Mouse (Mus musculus) intestine, embryonic 16.5 days (tissue): ENCODE results near the gene Atp8b3. TPM values are rescaled to one million over a fixed set of nuclear protein-coding genes. Genes with fewer than 3 reads are reported as not detected.

Experiments used
- ATAC-seq: fragments of 200-750 bp; cut with Nextera tagmentation; 2 replicates; pipeline ENCODE4 v1.8.0; 2017; ENCODE audit warnings: moderate TSS enrichment, moderate library complexity
- H3K27ac ChIP-seq: fragments of 300-500 bp; sonication (generic); 2 replicates; pipeline ENCODE4 v1.5.1; 2014; ENCODE audit warnings: mild to moderate bottlenecking, low read length
- H3K27me3 ChIP-seq: fragments of 300-500 bp; sonication (generic); replicated peaks from 2 replicates; pipeline ENCODE4 v1.6.1; 2014; ENCODE audit warnings: low read length, control low read depth, mixed read lengths; ENCODE audit not compliant: control insufficient read depth, insufficient read depth
- H3K36me3 ChIP-seq: fragments of 300-500 bp; sonication (generic); 2 replicates; pipeline ENCODE4 v1.6.1; 2014; ENCODE audit warnings: low read length, control low read depth; ENCODE audit not compliant: control insufficient read depth, insufficient read depth
- H3K4me1 ChIP-seq: fragments of 300-500 bp; sonication (generic); 2 replicates; pipeline ENCODE4 v1.6.1; 2014; ENCODE audit warnings: low read length, control low read depth, mixed read lengths; ENCODE audit not compliant: control insufficient read depth, insufficient read depth
- H3K4me2 ChIP-seq: fragments of 300-500 bp; sonication (generic); 2 replicates; pipeline ENCODE4 v1.6.1; 2014; ENCODE audit warnings: low read depth, low read length, control low read depth
- H3K4me3 ChIP-seq: fragments of 300-500 bp; sonication (generic); 2 replicates; pipeline ENCODE4 v1.5.1; 2014; ENCODE audit warnings: mild to moderate bottlenecking, low read length
- H3K9ac ChIP-seq: fragments of 300-500 bp; sonication (generic); 2 replicates; pipeline ENCODE4 v1.6.1; 2014; ENCODE audit warnings: low read depth, low read length
- H3K9me3 ChIP-seq: fragments of 300-500 bp; sonication (generic); 2 replicates; pipeline ENCODE4 v1.6.1; 2016; ENCODE audit warnings: low read length, control low read depth; ENCODE audit not compliant: control insufficient read depth
- WGBS: fragments of 180-500 bp; shearing (Covaris S2); extraction: QIAGEN DNeasy Blood & Tissue Kit; methylation state at CpG from one replicate; pipeline ENCODE4 v1.1.7; 2014; 5-methylcytosine and 5-hydroxymethylcytosine counted together
- polyA plus RNA-seq: library from polyadenylated mRNA; unstranded; fragments of >200 nt; fragmentation: Nextera tagmentation; extraction: Ambion mirVana; gene quantifications from 2 replicates; pipeline ENCODE4 v1.2.1, GENCODE M21; 2015

Gene Atp8b3
- polyA plus RNA-seq, 1 experiment from 2014 or later, result 0.17 TPM

DNA sequence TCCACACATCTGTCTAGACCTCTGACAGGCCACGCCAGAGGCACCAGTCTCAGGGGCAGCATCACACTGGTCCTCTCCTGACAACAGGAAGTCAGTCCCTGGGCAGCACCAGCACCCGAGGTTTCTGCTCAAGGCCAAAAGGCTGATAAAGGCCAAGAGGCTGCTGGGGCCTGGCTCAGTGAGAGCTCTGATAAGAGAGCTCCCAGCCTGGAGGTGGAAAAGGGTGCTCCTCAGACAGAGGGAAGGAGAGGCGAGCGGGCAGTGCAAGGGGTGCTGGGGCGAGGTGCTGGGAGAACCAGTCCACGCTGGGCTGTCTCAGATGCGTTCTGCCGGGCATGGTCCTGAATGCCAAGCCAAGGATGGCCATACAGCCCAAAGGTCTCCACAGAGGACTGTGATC is 14.7 kb upstream of the Atp8b3 start:
- Histone ChIP-seq H3K27ac (no peak overlapping the region), H3K27me3 (no peaks in the 10 kb centered on the region), H3K4me1 (peaks cover 22% of the 10 kb centered on the region), H3K9ac (no peak overlapping the region), H3K9me3 (no peaks in the 10 kb centered on the region), H3K36me3 (peaks cover 7% of the 10 kb centered on the region; the same call in 1 of the 2 replicates), H3K4me2 (no peak overlapping the region), H3K4me3 (no peak overlapping the region)
- 78% methylated on average over 8 of the region's 8 CpGs for WGBS
- ATAC-seq, result peak; percentile 45

DNA sequence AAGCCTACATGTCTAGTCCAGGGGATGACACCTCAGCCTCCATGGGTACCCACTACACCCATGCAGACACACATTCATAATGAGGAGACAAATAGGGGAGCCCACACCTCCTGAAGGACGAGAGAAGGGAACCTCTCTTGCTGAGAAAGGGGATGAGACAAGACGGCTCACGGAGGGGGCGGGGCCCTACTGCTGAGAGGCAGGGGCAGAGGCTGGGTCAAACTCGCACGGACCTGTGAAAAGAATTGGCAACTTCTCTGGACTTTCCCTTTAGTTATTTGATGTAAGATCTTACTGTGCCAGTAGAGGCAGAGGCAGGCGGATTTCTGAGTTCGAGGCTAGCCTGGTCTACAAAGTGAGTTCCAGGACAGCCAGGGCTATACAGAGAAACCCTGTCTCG is 13.4 kb upstream of the Atp8b3 start:
- no peaks in the 10 kb centered on the region for H3K27me3 ChIP-seq
- no peak overlapping the region for H3K4me3 ChIP-seq
- H3K27ac ChIP-seq, result no peak overlapping the region
- ATAC-seq, result no peak
- no peak overlapping the region for H3K4me2 ChIP-seq
- H3K9me3 ChIP-seq, result no peaks in the 10 kb centered on the region
- WGBS, result 59% methylated on average over 9 of the region's 9 CpGs
- no peak overlapping the region for H3K9ac ChIP-seq
- H3K36me3 ChIP-seq, result peaks cover 13% of the 10 kb centered on the region; the same call in 1 of the 2 replicates
- H3K4me1 ChIP-seq, result peaks cover 10% of the 10 kb centered on the region

DNA sequence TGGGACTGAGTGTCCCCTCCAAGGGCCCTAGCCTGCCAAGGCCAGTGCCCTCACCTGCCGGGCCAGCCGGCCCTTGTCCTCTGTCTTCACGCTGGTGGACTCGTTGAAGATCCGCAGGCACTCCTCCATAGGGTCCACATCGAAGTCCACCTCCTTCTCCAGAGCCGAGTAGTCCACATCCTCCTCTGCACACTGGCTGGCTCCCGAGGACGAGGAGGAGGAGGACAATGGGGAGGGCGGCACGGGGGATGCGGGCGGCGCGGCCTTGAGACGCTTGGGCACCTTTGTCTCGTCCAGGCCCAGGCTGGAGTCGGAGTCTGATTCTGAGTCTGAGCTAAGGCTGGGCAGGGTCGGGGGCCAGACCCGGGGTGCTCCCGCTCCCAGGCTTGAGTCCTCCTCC is 10.4 kb upstream of the Atp8b3 start:
- Histone ChIP-seq H3K4me2 (no peak overlapping the region), H3K27me3 (no peaks in the 10 kb centered on the region), H3K9ac (no peak overlapping the region), H3K27ac (no peak overlapping the region), H3K9me3 (no peaks in the 10 kb centered on the region), H3K4me1 (peaks cover 6% of the 10 kb centered on the region; the same call in 1 of the 2 replicates), H3K36me3 (peaks cover 24% of the 10 kb centered on the region; the same call in 1 of the 2 replicates), H3K4me3 (no peak overlapping the region)
- WGBS, result 92% methylated on average over 21 of the region's 21 CpGs
- no peak for ATAC-seq

DNA sequence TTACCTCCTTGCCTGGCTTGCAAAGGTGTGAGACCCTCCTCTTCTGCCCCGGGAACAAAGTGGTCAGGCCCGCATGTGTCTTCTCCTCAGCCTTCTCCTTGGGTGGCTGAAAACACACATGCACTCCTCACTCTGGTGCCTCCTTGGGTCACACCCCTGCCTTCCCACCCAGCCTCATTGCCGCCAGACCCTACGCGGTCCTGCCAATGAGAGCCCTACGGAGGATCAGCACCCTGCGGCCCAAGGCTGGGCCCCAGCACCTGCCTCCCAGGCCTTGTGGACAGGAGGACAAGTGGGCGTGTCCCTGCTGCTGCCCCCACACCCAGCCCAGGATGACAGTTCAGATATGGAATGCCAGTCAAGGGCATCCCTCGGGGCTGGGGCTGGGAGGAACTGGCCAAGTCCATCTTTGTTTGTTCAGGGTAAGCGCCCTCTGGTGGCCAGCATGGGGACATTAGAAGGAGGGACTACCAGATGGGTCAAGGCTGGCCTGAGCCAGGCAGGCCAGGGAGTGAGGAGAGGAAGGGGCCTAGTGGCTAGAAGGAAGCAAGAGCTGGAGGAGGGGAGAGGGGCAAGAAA is 9.6 kb upstream of the Atp8b3 start:
- Histone ChIP-seq H3K9me3 (no peaks in the 10 kb centered on the region), H3K4me2 (no peak overlapping the region), H3K9ac (no peak overlapping the region), H3K27me3 (no peaks in the 10 kb centered on the region), H3K4me1 (no peaks in the 10 kb centered on the region), H3K4me3 (no peak overlapping the region), H3K27ac (no peak overlapping the region), H3K36me3 (peaks cover 25% of the 10 kb centered on the region; the same call in 1 of the 2 replicates)
- WGBS, result 71% methylated on average over 10 of the region's 10 CpGs
- ATAC-seq, result peak; percentile 43; the same call in 1 of the 2 replicates

DNA sequence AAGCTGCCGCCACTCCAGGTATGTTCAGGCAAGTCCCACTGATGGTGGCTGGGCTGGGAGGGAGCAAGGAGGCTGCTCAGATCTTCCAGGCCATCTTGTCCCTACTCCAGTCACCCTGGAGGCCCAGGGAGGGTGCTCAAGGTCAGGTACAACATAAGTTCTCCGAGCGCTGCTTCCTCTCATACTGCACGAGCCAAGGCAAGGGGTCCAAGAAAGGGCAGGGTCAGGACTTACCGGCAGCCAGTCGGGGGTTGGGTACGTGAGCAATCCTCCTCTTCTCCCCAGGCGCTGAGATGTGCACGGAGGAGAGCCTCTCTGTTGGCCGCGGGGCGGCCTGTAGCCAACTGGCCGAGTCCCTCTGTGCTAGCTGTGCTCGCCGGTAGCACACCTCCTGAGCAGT is 8.6 kb upstream of the Atp8b3 start:
- H3K27ac ChIP-seq, result no peak overlapping the region
- no peaks in the 10 kb centered on the region for H3K4me1 ChIP-seq
- H3K36me3 ChIP-seq, result peaks cover 31% of the 10 kb centered on the region; the same call in 1 of the 2 replicates
- no peaks in the 10 kb centered on the region for H3K9me3 ChIP-seq
- H3K27me3 ChIP-seq, result no peaks in the 10 kb centered on the region
- no peak overlapping the region for H3K4me2 ChIP-seq
- ATAC-seq, result no peak
- no peak overlapping the region for H3K4me3 ChIP-seq
- WGBS, result 90% methylated on average over 15 of the region's 15 CpGs
- no peak overlapping the region; the same call in 1 of the 2 replicates for H3K9ac ChIP-seq

DNA sequence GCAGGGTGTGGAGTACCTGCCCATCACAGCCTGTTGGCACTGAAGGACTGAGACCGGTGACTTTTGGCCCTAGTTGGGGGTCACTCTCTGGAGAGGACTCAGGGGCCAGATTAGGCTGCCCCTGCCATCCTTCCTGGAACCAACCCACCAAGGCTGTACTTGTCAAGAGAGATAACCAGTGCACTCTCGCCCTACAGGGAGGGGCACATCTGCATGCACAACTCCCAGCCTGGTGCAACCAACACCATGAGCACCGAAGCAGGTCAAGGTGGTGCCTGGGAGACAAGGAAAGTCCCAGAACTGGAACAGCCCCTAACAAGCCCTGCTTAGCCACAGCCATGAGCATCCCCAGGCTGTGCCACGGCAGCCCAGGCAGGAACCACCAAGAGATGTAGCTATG is 8.0 kb upstream of the Atp8b3 start:
- no peak overlapping the region for H3K9ac ChIP-seq
- H3K36me3 ChIP-seq, result peaks cover 35% of the 10 kb centered on the region; the same call in 1 of the 2 replicates
- no peaks in the 10 kb centered on the region for H3K9me3 ChIP-seq
- no peak for ATAC-seq
- H3K27ac ChIP-seq, result no peak overlapping the region
- no peaks in the 10 kb centered on the region for H3K27me3 ChIP-seq
- no peaks in the 10 kb centered on the region for H3K4me1 ChIP-seq
- no peak overlapping the region for H3K4me3 ChIP-seq
- no peak overlapping the region for H3K4me2 ChIP-seq
- 97% methylated on average over 4 of the region's 4 CpGs for WGBS

DNA sequence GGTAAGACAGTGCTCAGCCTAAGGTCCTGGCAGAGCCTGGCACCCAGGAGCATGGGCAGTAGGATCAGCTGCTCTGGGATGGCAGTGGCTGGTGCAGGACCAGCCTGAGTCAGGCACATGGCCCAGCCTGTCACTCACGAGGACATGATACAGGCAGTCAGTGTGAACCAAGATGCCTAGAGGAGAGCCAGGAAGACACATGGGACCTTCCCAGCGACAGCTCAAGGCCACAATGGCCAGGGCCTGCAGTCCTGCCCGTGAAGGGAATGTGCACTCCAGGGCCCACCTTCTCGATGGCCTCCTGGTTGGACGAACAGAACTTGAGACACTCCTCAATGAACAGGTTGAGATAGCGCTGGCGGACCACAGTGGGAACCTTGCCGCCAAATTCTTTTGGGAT is 6.7 kb upstream of the Atp8b3 start:
- no peak overlapping the region for H3K4me2 ChIP-seq
- H3K9ac ChIP-seq, result no peak overlapping the region
- H3K36me3 ChIP-seq, result peaks cover 36% of the 10 kb centered on the region; the same call in 1 of the 2 replicates
- no peak for ATAC-seq
- H3K27ac ChIP-seq, result no peak overlapping the region
- no peaks in the 10 kb centered on the region for H3K9me3 ChIP-seq
- H3K4me3 ChIP-seq, result no peak overlapping the region
- no peaks in the 10 kb centered on the region for H3K27me3 ChIP-seq
- WGBS, result 88% methylated on average over 8 of the region's 8 CpGs
- no peaks in the 10 kb centered on the region for H3K4me1 ChIP-seq

DNA sequence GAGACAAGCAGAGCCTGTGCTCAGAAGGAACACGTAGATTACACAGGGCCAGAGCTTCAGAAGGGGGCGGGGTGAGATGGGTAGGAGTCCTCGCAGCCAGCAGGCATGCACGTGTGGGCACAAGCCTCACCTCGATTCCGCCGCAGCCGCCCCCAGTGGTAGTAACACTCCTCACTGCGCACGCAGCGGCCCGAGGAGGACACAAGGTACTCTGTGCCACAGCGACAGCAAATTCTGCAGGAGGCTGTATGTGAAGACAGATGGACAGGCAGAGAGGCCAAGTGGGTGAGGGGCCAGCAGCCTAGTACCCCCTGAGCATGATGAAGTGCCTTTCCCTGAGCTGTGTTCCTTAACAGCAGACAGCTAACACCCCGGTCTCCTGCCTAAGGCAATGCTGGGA is 4.9 kb upstream of the Atp8b3 start:
- Histone ChIP-seq H3K36me3 (peaks cover 30% of the 10 kb centered on the region; the same call in 1 of the 2 replicates), H3K9ac (no peak overlapping the region), H3K4me3 (no peak overlapping the region), H3K4me2 (no peak overlapping the region), H3K27me3 (no peaks in the 10 kb centered on the region), H3K9me3 (no peaks in the 10 kb centered on the region), H3K27ac (no peak overlapping the region), H3K4me1 (peaks cover 2% of the 10 kb centered on the region; the same call in 1 of the 2 replicates)
- ATAC-seq, result no peak
- WGBS, result 94% methylated on average over 14 of the region's 14 CpGs

DNA sequence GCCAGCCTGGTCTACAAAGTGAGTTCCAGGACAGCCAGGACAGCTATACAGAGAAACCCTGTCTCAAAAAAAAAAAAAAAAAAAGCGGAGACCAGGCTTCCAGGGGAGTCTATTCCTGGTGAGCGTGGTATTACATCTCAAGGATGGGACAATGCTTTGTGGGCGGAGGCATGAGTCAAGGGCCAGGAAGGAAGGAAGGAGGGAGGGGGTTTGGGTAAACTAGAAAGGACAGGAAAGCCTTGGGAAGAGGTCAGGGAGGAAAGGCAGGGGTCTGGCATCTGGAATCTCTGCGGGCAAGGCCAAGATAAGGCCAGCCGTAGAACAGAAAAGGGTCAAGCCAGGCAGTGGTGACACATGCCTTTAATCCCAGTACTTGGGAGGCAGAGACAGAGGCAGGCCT is 569 bp upstream of the Atp8b3 start:
- peaks cover 14% of the 10 kb centered on the region; the same call in 1 of the 2 replicates for H3K36me3 ChIP-seq
- no peaks in the 10 kb centered on the region for H3K9me3 ChIP-seq
- 43% methylated on average over 5 of the region's 5 CpGs for WGBS
- H3K4me1 ChIP-seq, result peaks cover 14% of the 10 kb centered on the region
- 0 out of 2 replicates have a peak overlapping the region, but pooled peaks have one; percentile 49 for H3K4me2 ChIP-seq
- H3K4me3 ChIP-seq, result no peak overlapping the region
- no peak overlapping the region for H3K27ac ChIP-seq
- H3K27me3 ChIP-seq, result peaks cover 18% of the 10 kb centered on the region
- no peak overlapping the region for H3K9ac ChIP-seq
- ATAC-seq, result peak; percentile 3; the same call in 1 of the 2 replicates

DNA sequence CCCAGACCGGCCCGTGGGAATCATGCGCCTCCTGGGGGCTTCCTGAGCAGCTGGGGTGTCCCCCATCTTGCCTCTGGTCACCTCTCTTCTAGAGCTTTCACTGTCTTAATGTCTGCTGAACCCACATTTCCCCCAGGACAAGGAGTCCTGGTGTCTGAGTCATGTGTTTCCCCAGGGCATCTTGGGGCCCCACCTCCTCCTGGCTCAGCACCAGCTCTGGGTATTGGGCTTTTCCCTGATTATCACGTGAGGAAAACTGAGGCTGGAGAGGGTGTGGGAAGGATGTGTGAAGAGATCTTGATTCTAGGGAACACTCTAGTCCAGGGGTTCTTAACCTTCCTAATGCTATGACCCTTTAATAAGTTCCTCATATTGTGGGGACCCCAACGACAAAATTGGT is 744 bp downstream of the Atp8b3 start:
- Histone ChIP-seq H3K9me3 (no peaks in the 10 kb centered on the region), H3K27ac (no peak overlapping the region), H3K4me2 (no peak overlapping the region), H3K27me3 (peaks cover 18% of the 10 kb centered on the region), H3K4me1 (peaks cover 14% of the 10 kb centered on the region), H3K36me3 (peaks cover 8% of the 10 kb centered on the region; the same call in 1 of the 2 replicates), H3K9ac (no peak overlapping the region), H3K4me3 (no peak overlapping the region)
- ATAC-seq, result no peak
- WGBS, result 57% methylated on average over 5 of the region's 5 CpGs
